Mouse (Mus musculus): ENCODE measurements around the gene Lrrc4. TPM values are rescaled to one million over a fixed set of nuclear protein-coding genes. Genes with fewer than 3 reads are reported as not detected.

The Lrrc4 gene
- polyA plus RNA-seq, 3 experiments from 2014 or later: 0.20 to 0.31 TPM; not detected in 1

Other genes starting within 250 kb of the Lrrc4 start
- not detected for gene Lep, start 228.5 kb upstream of the Lrrc4 start, polyA plus RNA-seq (2017; shearing (Covaris generic))

All from inflammation-experienced regulatory T-cells, adult 6 months (primary cell).